Mouse (Mus musculus) mouse embryonic stem cell (cell line): ENCODE results near the gene Olfr1039.
"Not testable (repeated sequence)": the region's sequence is repeated elsewhere in the genome, so short reads cannot be mapped to it uniquely, and the experiment has no call there.

Experiments
- in situ Hi-C, 2 experiments: fragments of 300-500 bp; cut with MboI; formaldehyde crosslinking; loops; 1 replicate in 1 of 2; 3 replicates in 1 of 2; pipeline ENCODE4 v1.14.3; 2019 to 2020; ENCODE audit warnings: low sequenced_read_pairs in 2 of 2, low pct_unique_long_range_greater_than_20kb in 1 of 2, mixed read lengths in 1 of 2; ENCODE audit not compliant: unreplicated experiment in 1 of 2

Olfr1039 gene

DNA sequence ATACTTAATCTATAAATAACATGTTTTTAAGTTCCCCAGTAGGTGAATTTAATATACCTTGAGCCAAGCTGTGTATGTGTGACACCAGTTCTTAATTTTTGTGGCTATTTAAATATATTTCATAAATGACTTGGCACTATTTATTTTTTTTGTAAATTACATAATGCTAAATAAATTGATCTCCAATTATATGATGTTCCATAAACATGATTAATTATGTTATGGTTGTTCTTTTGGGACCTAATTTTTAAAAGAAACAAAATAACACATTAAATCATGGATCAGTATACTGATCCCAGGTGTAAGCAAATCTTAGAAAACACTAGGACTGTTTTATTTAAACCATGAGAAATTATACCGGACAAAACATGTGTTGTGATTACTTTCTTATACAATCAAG, at the start of gene Olfr1039:
Gene Olfr1039 (minus strand): TSS at position 101 of the 400 bp plus-strand sequence.
- in situ Hi-C loops, result no loop called here

- in situ Hi-C loops, result no loop called here
Measured at GRCm38 (mm10) chr2:86179950-86180349, 44.2 kb upstream of the Olfr1039 start.

DNA sequence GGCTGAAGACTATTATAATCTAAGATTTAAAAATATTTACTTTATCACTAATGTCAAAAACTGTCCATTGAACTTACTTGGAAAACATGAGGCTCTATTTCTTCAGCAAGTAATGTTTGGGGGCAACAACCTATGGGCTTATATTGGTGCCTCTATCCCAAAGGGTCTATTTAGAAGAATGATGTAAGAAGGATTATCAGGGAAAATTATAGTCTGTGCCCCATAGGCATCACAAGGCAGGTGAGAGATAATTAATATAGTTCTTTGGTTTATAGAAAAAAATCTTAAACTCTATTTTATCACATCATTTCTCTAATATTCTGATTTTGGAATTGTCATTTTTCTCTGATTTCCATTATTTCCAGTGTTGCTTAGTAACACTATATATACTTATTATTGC, 42.0 kb upstream of the Olfr1039 start, which contains the start of gene Olfr1044:
Gene Olfr1044 (minus strand): TSS at position 101 of the 400 bp plus-strand sequence.
- in situ Hi-C loops, result no loop called here

GRCm38 (mm10) chr2:86175422-86175821, 39.7 kb upstream of the Olfr1039 start:
- in situ Hi-C loops, result not testable (repeated sequence)

- in situ Hi-C loops, result no loop called here
Measured at GRCm38 (mm10) chr2:86167422-86167821, 31.7 kb upstream of the Olfr1039 start, which contains the start of gene Olfr1043. Gene Olfr1043 (minus strand): TSS chr2:86167522.

DNA sequence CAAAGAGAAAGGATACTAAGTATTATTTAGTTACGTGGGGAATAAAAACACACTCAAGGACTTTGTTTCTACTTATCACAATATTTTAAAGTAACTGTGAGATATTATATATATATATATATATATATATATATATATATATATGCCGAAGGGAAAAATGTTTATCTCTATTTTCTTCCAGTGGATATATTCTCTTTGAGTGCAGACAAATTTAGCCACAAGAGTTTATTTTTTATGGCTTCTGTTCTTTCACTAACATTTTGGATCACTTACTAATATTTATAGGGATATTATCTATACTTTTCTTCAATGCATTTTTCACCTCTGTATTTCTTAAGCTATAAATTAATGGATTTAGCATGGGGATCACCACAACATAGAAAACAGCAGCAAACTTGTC, 26.0 kb upstream of the Olfr1039 start, which contains the start of gene Olfr1042:
Gene Olfr1042 (minus strand): TSS at position 101 of the 400 bp plus-strand sequence.
- in situ Hi-C loops, result no loop called here

DNA sequence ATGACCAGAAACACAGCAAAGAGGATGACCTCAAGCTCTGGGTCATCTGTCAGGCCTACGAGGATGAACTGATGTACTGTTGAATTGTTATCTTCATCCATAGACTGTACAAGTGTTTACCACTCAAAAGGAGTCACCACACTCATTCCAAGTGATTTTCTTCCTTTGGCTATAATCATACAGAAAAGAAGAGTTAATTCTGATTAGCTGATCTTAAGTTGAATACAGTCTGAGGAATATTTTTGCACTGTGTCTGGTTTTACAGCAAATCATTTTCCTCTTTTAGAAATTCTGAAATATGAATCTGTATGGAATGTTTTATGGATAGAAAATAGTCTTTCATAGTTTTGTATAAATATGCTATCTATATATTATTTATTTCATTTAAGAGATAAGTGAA, 10.9 kb upstream of the Olfr1039 start, which contains the start of gene Olfr1040:
Gene Olfr1040 (minus strand): TSS at position 101 of the 400 bp plus-strand sequence.
- in situ Hi-C loops, result no loop called here

GRCm38 (mm10) chr2:86087285-86087684, 48.4 kb downstream of the Olfr1039 start, which contains the start of gene Olfr1037:
Gene Olfr1037 (minus strand): TSS chr2:86087385.
- in situ Hi-C loops, result no loop called here

GRCm38 (mm10) chr2:86080478-86080877, 55.2 kb downstream of the Olfr1039 start:
- in situ Hi-C loops, result not testable (repeated sequence)
